Mouse (Mus musculus): ENCODE measurements at regions not wholly inside any gene's neighbourhood (a gene's known extent, or its start where the extent isn't known, plus 50 kb on each side); places are given as distances from the start of the nearest gene placed in this dataset.

- TF ChIP-seq CTCF (IDR thresholded peaks at IDR 0.05; ENCODE audit: borderline replicate concordance, extremely low read depth, insufficient read depth, insufficient read length) (no peak), POLR2A (IDR thresholded peaks at IDR 0.05; ENCODE audit: borderline replicate concordance, extremely low read depth, insufficient read depth, insufficient read length, poor library complexity, severe bottlenecking) (no peak)
Measured at GRCm38 (mm10) chr5:53336704-53337103, 69.8 kb downstream of the Smim20 start.
